Mouse (Mus musculus) T-helper 2 cell (primary cell): ENCODE measurements around the gene Tfdp1.

Source experiments
- in situ Hi-C: fragments of 300-600 bp; cut with MboI, MseI; formaldehyde crosslinking; loops from one replicate; pipeline ENCODE4 v1.15.1; 2025; ENCODE audit warnings: high pct_unique_total_duplicates

Tfdp1 gene

GRCm38 (mm10) chr8:13338255-13338860 lies at the start of gene Tfdp1:
Gene Tfdp1 (plus strand): TSS chr8:13338751.
- in situ Hi-C loops: loop anchor here (5.0 kb wide), 2 partner anchors 51 to 666 kb away; partner anchors contain the start of genes Dcun1d2, Tmco3 and Tubgcp3

- in situ Hi-C loops: no loop called here
These were observed 46.2 kb upstream of the Tfdp1 start for GRCm38 (mm10) chr8:13292364-13292763.

DNA sequence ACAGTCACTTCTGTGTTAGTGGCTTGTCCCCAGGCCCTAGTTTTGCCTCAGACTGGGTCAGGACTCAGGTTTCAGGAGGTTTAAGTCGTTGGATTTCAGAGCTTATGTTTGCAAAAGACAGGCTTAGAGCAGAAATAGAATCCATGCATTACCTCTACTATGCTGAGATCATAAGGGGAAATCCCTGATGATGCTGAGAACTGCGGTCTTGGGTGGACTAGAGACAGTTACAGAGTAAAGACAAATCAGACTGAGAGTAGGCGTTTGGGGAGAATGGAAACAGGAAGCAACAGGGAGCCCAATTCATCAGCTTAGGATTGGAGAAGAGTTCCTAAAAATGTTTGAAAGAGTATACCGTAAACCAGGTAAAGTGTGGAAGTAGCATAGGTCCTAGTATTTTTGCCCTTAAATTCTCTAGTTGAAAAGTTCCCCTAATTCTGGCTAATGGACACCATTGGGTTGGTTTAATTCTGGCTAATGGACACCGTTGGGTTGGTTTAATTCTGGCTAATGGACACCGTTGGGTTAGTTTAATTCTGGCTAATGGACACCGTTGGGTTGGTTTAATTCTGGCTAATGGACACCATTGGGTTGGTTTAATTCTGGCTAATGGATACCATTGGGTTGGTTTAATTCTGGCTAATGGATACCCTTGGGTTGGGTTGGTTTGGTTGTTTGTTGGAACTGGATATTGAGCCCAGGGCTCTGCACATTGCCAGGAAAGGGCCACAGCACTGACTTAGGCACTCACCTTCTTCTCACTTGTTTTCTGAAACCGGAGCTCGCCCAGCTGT lies 44.7 kb upstream of the Tfdp1 start:
- in situ Hi-C loops: no loop called here

GRCm38 (mm10) chr8:13299571-13299970 lies 39.0 kb upstream of the Tfdp1 start:
- in situ Hi-C loops: no loop called here

DNA sequence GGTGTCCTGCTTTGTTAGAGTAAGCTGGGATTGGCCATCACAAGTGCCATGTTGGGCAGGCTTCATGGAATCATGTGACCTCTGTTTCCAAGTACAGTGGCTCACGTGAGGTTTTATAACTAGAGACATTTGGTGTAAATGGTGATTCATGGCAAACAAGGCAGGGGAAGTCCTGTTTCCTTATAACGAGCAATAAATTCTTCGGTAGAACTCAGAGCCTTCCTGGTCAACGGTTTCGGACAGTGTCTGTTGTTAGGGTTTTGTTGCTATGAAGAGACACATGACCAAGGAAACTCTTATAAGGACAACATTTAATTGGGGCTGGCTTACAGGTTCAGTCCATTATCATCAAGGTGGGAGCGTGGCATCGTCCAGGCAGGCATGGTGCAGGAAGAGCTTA lies 37.5 kb upstream of the Tfdp1 start:
- in situ Hi-C loops: no loop called here

- in situ Hi-C loops: no loop called here
These were observed 33.1 kb upstream of the Tfdp1 start for GRCm38 (mm10) chr8:13305459-13305858.

DNA sequence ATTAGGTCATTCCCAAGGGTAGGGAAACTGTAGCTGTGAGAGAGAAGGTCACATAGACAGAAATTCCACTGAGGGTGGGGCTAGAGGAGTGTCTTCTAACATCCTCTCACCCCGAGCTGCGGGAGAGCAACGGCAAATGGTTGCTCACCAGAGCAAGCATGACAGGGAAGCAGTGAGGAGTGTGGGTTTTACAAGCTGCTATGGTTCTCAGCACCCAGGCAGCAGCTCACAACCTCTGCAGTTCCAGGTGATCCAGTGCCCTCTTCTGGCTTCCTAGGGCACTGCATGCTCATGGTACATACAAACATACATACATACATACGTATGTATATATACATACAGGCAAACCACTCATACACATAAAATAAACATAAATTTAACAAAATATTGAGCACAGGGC lies 32.7 kb upstream of the Tfdp1 start:
- in situ Hi-C loops: no loop called here

- in situ Hi-C loops: no loop called here
These were observed 32.1 kb upstream of the Tfdp1 start for GRCm38 (mm10) chr8:13306309-13306909.

DNA sequence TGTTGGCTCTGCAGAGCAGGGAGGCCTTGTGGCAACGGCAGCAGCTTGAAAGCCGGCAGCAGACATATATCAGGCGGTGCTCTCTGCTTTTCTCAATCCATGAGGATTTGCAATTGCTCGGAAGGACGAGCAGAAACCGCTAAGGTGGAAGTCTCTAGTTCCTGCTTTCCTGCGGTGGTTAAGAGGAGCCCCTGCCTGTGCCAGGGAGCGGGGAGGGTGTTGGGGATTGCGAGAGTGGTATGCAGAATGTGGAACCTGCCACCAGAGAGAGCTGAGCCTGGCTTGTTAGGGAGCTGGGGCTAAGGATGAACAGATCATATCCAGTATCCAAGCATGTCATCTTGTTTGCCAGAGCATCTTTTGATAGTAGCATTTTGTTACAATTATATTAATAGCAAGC lies 31.6 kb upstream of the Tfdp1 start:
- in situ Hi-C loops: no loop called here

- in situ Hi-C loops: no loop called here
These were observed 23.6 kb upstream of the Tfdp1 start for GRCm38 (mm10) chr8:13314922-13315321.

GRCm38 (mm10) chr8:13316671-13317070 lies 21.9 kb upstream of the Tfdp1 start:
- in situ Hi-C loops: no loop called here

GRCm38 (mm10) chr8:13326598-13326997 lies 12.0 kb upstream of the Tfdp1 start:
- in situ Hi-C loops: no loop called here

GRCm38 (mm10) chr8:13334671-13335070 lies 3.9 kb upstream of the Tfdp1 start:
- in situ Hi-C loops: loop anchor here (5.0 kb wide), 2 partner anchors 47 to 662 kb away; partner anchors contain the start of genes Dcun1d2, Tmco3 and Tubgcp3

DNA sequence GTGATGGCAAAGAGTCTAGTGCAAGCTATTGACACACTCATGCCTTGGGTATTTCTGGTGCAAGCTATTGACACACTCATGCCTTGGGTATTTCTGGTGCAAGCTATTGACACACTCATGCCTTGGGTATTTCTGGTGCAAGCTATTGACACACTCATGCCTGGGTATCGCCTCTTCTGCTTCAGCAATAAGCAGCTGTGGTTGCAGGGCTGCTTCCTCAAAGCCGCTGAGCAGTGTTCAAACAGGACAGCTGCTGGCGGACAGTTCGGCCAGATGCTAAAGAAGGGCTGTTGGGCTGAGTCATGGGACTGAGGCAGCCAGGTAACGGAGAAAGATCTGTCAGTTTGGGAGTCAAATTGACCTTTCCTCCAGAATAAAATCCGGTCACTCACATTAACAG lies 1.3 kb upstream of the Tfdp1 start:
- in situ Hi-C loops: loop anchor here (5.0 kb wide), 2 partner anchors 50 to 665 kb away; partner anchors contain the start of genes Dcun1d2, Tmco3 and Tubgcp3

GRCm38 (mm10) chr8:13337678-13338077 lies 873 bp upstream of the Tfdp1 start:
- in situ Hi-C loops: loop anchor here (5.0 kb wide), 2 partner anchors 50 to 665 kb away; partner anchors contain the start of genes Dcun1d2, Tmco3 and Tubgcp3

- in situ Hi-C loops: loop anchor here (5.0 kb wide), 2 partner anchors 52 to 667 kb away; partner anchors contain the start of genes Dcun1d2, Tmco3 and Tubgcp3
These were observed 522 bp downstream of the Tfdp1 start for GRCm38 (mm10) chr8:13338901-13339645.

DNA sequence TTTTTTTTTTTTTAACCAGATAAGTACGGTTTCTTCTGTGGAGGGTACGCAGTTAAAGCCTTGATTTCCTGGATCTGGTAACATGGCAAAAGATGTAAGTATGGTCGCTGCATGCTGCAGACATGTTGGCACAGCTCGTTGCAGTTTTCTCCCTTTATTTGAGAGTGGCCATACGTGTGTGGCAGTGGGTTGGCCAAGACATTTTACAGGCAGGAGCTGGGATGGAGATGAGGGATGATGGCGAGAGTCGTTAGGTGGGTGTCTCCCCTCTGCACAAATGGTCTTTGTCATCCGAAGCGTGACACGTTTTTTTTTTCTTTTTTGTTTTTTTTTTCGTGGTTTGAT lies 1.1 kb downstream of the Tfdp1 start:
- in situ Hi-C loops: loop anchor here (5.0 kb wide), 2 partner anchors 52 to 667 kb away; partner anchors contain the start of genes Dcun1d2, Tmco3 and Tubgcp3

- in situ Hi-C loops: loop anchor here (10.0 kb wide), 1 partner anchor 444 kb away; the partner anchor contains the start of gene Upf3a
These were observed 2.1 kb downstream of the Tfdp1 start for GRCm38 (mm10) chr8:13340650-13341049.

- in situ Hi-C loops: loop anchor here (10.0 kb wide), 1 partner anchor 442 kb away; the partner anchor contains the start of gene Upf3a
These were observed 3.8 kb downstream of the Tfdp1 start for GRCm38 (mm10) chr8:13342340-13342739.

DNA sequence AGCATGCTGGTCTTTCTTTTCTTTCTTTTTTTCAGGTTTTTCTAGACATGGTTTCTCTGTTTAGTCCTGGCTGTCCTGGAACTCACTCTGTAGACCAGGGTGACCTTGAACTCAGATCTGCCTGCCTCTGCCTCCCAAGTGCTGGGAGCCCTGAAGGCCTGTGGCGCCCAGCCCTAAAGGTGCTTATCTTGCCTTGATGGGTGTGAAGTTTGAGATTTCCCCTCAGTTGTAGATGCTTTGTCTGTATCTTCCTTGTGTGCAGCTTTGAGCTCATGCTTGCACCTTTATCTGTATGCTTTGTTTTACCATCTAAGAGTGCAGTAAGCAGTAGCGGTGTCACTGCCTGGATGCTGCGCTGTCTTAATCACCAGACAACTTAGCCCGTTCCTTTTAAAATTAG lies 4.6 kb downstream of the Tfdp1 start:
- in situ Hi-C loops: loop anchor here (10.0 kb wide), 1 partner anchor 442 kb away; the partner anchor contains the start of gene Upf3a

GRCm38 (mm10) chr8:13350052-13350451 lies 11.5 kb downstream of the Tfdp1 start:
- in situ Hi-C loops: loop anchor here (10.0 kb wide), 1 partner anchor 1725 kb away; no protein-coding TSS in a partner anchor
